Comparison of ENCODE assay signal across 18 mouse cellular contexts in the genomic region with DNA sequence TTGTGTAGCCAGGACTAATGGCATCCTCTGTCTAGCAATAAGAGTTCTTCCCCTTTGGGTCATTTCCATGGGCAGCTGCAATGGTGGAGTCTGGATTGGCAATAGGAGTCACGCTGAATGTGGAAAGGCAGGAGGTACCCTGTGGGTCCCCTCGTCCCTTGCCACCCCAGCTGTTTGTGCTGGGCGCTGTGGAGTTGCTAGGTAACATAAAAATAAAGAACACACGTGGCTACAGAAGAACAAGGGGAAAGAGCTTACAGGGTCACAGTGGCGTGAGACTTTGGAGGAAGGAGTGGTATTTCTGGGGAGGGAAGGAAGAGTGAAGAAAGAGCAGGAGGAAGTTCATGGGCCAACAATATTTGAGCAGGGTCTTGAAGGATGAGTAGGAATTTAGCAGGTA. TPM values are rescaled to one million over a fixed set of nuclear protein-coding genes. Genes with fewer than 3 reads are reported as not detected.
A peak's percentile ranks its signal among the peaks of the same experiment; 100 is the strongest.
DNase-seq lines count a peak whose midpoint lies in the region; ATAC-seq lines count a peak whose summit lies in the region.
"Had no signal": no experiment of that assay in that cellular context is flagged by ENCODE, and none has a peak within 500 bp of the region (broad histone marks: within the 10 kb centered on the region; RNA-seq: fewer than 3 reads in every experiment).

No protein-coding gene starts in this region.

- H3K4me2 ChIP-seq in hindbrain, embryonic 12.5 days (replicated peaks) = no peak overlapping the region
- H3K4me2 ChIP-seq in limb, embryonic 13.5 days (replicated peaks) = no peak overlapping the region
- H3K4me2 ChIP-seq: embryonic facial prominence, embryonic 15.5 days; forebrain, embryonic 15.5 days; heart, embryonic 12.5 days; hindbrain, embryonic 14.5 days had no signal

- H3K36me3 ChIP-seq in hindbrain, embryonic 10.5 days = peaks cover 30% of the 10 kb centered on the region
- no peaks in the 10 kb centered on the region for H3K36me3 ChIP-seq in hindbrain, embryonic 12.5 days
- no peaks in the 10 kb centered on the region for H3K36me3 ChIP-seq in limb, embryonic 13.5 days
- H3K36me3 ChIP-seq: embryonic facial prominence, embryonic 15.5 days; forebrain, embryonic 15.5 days; heart, embryonic 12.5 days had no signal

- no peak overlapping the region for H3K9ac ChIP-seq in hindbrain, embryonic 12.5 days
- no peak overlapping the region for H3K9ac ChIP-seq in limb, embryonic 13.5 days
- H3K9ac ChIP-seq: embryonic facial prominence, embryonic 15.5 days; forebrain, embryonic 15.5 days; heart, embryonic 12.5 days; hindbrain, embryonic 14.5 days had no signal

- DNase-seq in hindbrain, embryonic 10.5 days (ENCODE audit: low spot score) = no peak
- DNase-seq in lung, postnatal 36 days = peak; percentile 41
- no peak for DNase-seq in lung, postnatal 10 days
- DNase-seq in left cerebral cortex, adult 18-20 months (ENCODE audit: low spot score in 2 of 2) = no peak
- DNase-seq: adrenal gland, postnatal 14 days; cerebellum, adult 11-12 months; cerebellum, adult 9-10 months; cerebellum, postnatal 36 days; gastrocnemius, postnatal 10 days had no signal

- ATAC-seq in hindbrain, embryonic 12.5 days (ENCODE audit: low FRiP score) = no peak
- 0 out of 2 replicates have a peak, but pooled peaks have one; percentile 28 for ATAC-seq in limb, embryonic 13.5 days (ENCODE audit: low FRiP score, low read depth)
- ATAC-seq in activated CD4-positive, CD25-positive, alpha-beta regulatory T cell, adult 4 months = no peak
- ATAC-seq: forebrain, embryonic 15.5 days had no signal

- H3K27ac ChIP-seq in hindbrain, embryonic 10.5 days = peak overlapping the region; percentile 54
- no peak overlapping the region for H3K27ac ChIP-seq in hindbrain, embryonic 12.5 days
- no peak overlapping the region for H3K27ac ChIP-seq in limb, embryonic 13.5 days
- H3K27ac ChIP-seq: embryonic facial prominence, embryonic 15.5 days; forebrain, embryonic 10.5 days; forebrain, embryonic 15.5 days; hindbrain, embryonic 14.5 days had no signal

- H3K4me1 ChIP-seq in hindbrain, embryonic 10.5 days (replicated peaks) = peaks cover 50% of the 10 kb centered on the region
- H3K4me1 ChIP-seq in hindbrain, embryonic 12.5 days = peaks cover 41% of the 10 kb centered on the region
- H3K4me1 ChIP-seq in limb, embryonic 13.5 days = peaks cover 10% of the 10 kb centered on the region
- H3K4me1 ChIP-seq: embryonic facial prominence, embryonic 15.5 days; heart, embryonic 12.5 days had no signal

- H3K9me3 ChIP-seq in hindbrain, embryonic 10.5 days = no peaks in the 10 kb centered on the region
- no peaks in the 10 kb centered on the region for H3K9me3 ChIP-seq in hindbrain, embryonic 12.5 days (replicated peaks)
- no peaks in the 10 kb centered on the region for H3K9me3 ChIP-seq in limb, embryonic 13.5 days
- H3K9me3 ChIP-seq: embryonic facial prominence, embryonic 15.5 days; forebrain, embryonic 10.5 days; forebrain, embryonic 15.5 days; heart, embryonic 12.5 days had no signal

- H3K4me3 ChIP-seq in hindbrain, embryonic 10.5 days = no peak overlapping the region
- H3K4me3 ChIP-seq in hindbrain, embryonic 12.5 days = no peak overlapping the region
- H3K4me3 ChIP-seq in limb, embryonic 13.5 days = no peak overlapping the region
- H3K4me3 ChIP-seq: embryonic facial prominence, embryonic 15.5 days; erythroblast, embryonic 14.5 days; forebrain, embryonic 10.5 days; forebrain, embryonic 15.5 days; heart, embryonic 12.5 days had no signal

- 70% methylated on average over 5 of the region's 5 CpGs for WGBS in hindbrain, embryonic 10.5 days
- WGBS in hindbrain, embryonic 12.5 days = 52% methylated on average over 5 of the region's 5 CpGs
- WGBS in limb, embryonic 13.5 days = 58% methylated on average over 5 of the region's 5 CpGs

- no peaks in the 10 kb centered on the region for H3K27me3 ChIP-seq in hindbrain, embryonic 10.5 days (ENCODE audit: insufficient read depth, poor library complexity, severe bottlenecking)
- no peaks in the 10 kb centered on the region for H3K27me3 ChIP-seq in hindbrain, embryonic 12.5 days
- H3K27me3 ChIP-seq in limb, embryonic 13.5 days = no peaks in the 10 kb centered on the region
- H3K27me3 ChIP-seq: embryonic facial prominence, embryonic 15.5 days; forebrain, embryonic 15.5 days; heart, embryonic 12.5 days had no signal

RNA-seq across cellular contexts. Expression of gene C530008M17Rik, which starts 11.8 kb away (rescaled TPM):
- 43.8 and 55.9 TPM in 2 replicates for polyA plus RNA-seq in hindbrain, embryonic 10.5 days (2016; fragmentation: Nextera tagmentation; extraction: Ambion mirVana)
- 81.2 and 81.5 TPM in 2 replicates for polyA plus RNA-seq in hindbrain, embryonic 12.5 days (2016; fragmentation: Nextera tagmentation; extraction: Ambion mirVana)
- 19.9 and 24.2 TPM in 2 replicates for polyA plus RNA-seq in limb, embryonic 13.5 days (2015; fragmentation: Nextera tagmentation; extraction: Ambion mirVana)
- total RNA-seq in left cerebral cortex, adult 18-20 months (2021) = 10 to 100 TPM; 49.9 to 57.4 TPM
- polyA plus RNA-seq in activated CD4-positive, CD25-positive, alpha-beta regulatory T cell, adult 4 months (2017; shearing (Covaris generic)) = under 1 TPM; 0.50 to 0.53 TPM

Comparison
In these comparisons a context has a peak if more than half of its experiments do, and no peak if none do; other contexts are left out.
1. RNA of gene C530008M17Rik, which starts 11.8 kb away (polyA plus RNA-seq): 81.2 to 81.5 TPM in hindbrain, embryonic 12.5 days, 43.8 to 55.9 TPM in hindbrain, embryonic 10.5 days and 19.9 to 24.2 TPM in limb, embryonic 13.5 days; 0.50 to 0.53 TPM in activated CD4-positive, CD25-positive, alpha-beta regulatory T cell, adult 4 months; every median in the first group is over 10 times any median in the second.